Mouse (Mus musculus) kidney, adult 2 months (tissue): ENCODE data around the gene Stim2.

Experiments
- CTCF ChIP-seq: fragments of 200-500 bp; conservative IDR thresholded peaks from 2 replicates; pipeline ENCODE4 v1.5.1; 2011; ENCODE audit warnings: low read depth, mild to moderate bottlenecking, control low read depth, low read length, moderate library complexity, mixed read lengths; ENCODE audit not compliant: insufficient read depth, insufficient read length
- POLR2A ChIP-seq: fragments of 200-500 bp; IDR thresholded peaks from one replicate; pipeline ENCODE4 v1.6.1; 2011; ENCODE audit warnings: low read depth, low read length, control low read depth

DNA sequence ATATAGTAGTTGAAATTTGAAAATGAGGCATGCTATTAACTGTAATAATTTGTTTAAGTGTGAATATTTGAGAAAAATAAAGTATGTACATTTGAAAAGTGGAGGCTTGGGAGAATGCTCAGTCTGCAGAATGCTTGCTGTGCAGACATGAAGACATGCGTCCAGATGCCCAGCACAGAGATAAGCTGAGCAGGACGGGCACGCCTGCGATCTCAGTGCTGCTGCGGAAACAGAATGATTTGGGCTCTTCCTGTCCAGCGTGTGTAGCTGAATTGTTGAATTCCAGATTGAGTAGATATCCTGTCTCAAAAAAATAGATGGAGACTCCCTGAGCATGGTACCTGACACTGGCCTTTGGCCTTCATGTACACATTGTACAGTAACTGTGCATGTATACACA lies 58.0 kb downstream of the Stim2 start:
- TF ChIP-seq POLR2A, result no peak
- no peak for TF ChIP-seq CTCF
